Mouse (Mus musculus): ENCODE results near the gene Ctnnbl1.

GRCm38 (mm10) chr2:157723883-157724573 is 13.2 kb upstream of the Ctnnbl1 start:
- TF ChIP-seq CTCF (IDR thresholded peaks at IDR 0.05; ENCODE audit: low read depth) (no peak), EP300 (IDR thresholded peaks at IDR 0.05; ENCODE audit: low read depth) (no peak)

Data from liver, embryonic 14.5 days (tissue).